Mouse (Mus musculus) mouse embryonic stem cell (cell line): ENCODE data around the gene Cyp4f16.

ENCODE experiments used
- in situ Hi-C, 2 experiments: fragments of 300-500 bp; cut with MboI; formaldehyde crosslinking; loops; 1 replicate in 1 of 2; 3 replicates in 1 of 2; pipeline ENCODE4 v1.14.3; 2019 to 2020; ENCODE audit warnings: low sequenced_read_pairs in 2 of 2, low pct_unique_long_range_greater_than_20kb in 1 of 2, mixed read lengths in 1 of 2; ENCODE audit not compliant: unreplicated experiment in 1 of 2

Cyp4f16 gene

DNA sequence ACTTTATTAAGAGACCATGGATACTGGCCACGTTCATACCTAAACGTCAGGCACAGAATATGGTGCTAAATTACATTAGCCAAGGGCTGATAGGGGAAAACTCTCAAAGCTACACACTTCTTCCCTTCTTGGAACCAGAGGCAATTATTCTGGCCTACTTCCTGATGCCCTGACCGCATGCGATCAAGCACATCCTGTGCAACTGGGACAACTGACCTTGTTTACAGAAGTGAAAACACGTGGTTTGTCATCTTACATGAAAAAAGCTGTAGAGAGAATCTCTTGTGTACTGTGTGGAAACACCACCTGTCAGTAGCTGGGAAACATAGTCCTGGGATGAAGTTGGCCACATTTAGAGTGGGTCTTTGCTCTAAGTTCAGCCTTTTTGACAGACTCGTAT is 2.3 kb upstream of the Cyp4f16 start:
- in situ Hi-C loops = loop anchor here in 1 of 2 experiments (25.0 kb wide), 1 partner anchor 428 kb away; the partner anchor contains the start of gene Zfp472

DNA sequence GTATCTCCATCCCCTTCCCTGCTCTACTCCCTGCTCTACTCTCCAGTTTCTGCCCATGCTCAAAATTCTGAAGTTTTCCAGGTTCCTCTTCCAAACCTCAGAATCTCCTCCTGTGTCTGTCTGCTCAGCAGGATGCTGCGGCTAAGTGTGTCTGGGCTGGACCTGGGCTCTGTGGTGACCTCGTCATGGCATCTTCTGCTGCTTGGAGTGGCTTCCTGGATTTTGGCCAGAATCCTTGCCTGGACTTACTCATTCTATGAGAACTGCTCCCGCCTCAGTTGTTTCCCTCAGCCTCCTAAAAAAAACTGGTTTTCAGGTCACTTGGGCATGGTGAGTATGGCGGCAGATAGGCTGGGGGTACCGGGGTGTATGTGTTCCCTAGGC is 501 bp downstream of the Cyp4f16 start:
- in situ Hi-C loops = loop anchor here in 1 of 2 experiments (25.0 kb wide), 1 partner anchor 425 kb away; the partner anchor contains the start of gene Zfp472

DNA sequence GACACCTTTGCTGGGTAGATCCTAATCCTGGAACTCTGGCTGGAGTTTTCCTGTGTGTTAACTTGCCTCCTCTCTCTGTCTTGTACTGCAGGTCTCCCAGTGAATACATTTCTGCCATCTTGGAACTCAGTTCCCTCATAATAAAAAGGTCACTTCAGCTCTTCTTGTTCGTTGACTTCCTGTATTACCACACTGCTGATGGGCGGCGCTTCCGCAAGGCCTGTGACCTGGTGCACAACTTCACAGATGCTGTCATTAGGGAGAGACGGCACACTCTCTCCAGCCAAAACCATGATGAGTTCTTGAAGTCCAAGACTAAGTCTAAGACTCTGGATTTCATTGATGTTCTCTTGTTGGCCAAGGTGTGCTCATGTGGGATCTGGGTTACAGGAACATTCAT is 8.4 kb downstream of the Cyp4f16 start:
- in situ Hi-C loops = loop anchor here in 1 of 2 experiments (25.0 kb wide), 1 partner anchor 418 kb away; the partner anchor contains the start of gene Zfp472

DNA sequence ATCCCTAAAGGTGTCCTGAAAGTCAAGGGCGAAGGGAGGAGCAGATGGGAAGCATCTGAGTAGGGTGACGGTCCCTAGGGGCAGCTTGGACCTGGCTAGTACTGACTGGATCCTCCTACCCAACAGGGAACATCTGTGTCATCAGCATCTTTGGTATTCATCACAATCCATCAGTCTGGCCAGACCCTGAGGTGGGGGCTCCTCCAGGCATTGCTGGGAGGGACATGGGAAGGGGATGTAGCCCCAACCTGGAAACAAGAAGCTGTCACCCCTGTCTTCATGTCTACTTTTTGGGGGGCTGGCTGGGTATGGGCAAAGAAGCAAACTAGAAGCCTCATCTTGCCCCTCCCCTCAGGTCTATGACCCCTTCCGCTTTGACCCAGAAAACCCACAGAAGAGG is 14.0 kb downstream of the Cyp4f16 start:
- in situ Hi-C loops = loop anchor here in 1 of 2 experiments (25.0 kb wide), 1 partner anchor 162 kb away; no protein-coding TSS in a partner anchor

DNA sequence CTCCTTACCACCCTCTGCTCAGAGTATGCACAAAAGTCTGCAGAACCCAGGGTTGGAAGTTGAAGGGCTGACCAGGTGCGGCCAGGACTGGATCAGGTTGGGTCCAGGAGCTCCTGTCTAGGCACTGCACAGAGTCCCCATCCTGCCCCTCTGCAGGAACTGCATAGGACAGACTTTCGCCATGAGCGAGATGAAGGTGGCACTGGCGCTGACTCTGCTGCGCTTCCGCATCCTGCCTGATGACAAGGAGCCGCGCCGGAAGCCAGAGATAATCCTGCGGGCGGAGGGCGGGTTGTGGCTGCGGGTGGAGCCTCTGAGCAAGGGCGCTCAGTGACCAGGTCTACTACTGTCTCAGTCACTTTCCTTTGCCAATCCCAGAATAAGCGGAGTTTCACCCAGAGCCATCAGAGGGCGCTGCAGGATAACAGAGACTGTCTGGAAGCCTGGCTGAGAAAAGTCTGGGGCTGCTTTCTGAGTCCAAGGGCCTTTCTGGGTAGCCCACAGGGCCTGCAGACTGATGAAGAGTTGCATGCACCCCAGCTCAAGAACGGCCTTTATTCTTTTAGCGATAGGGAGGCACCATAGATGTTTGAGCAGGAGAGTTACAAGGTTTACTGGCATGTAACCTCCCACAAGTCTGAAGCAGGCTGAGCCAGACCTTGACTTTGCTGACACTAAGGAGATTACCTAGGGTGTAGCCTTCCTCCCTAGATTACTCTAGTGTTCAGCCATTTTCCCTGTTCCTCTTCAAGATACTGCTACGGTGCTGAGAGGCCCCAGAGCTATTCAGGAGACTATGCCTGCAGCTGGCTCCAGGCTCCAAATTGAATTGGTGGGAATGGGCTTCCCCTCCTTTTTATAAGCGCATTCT is 14.8 kb downstream of the Cyp4f16 start:
- in situ Hi-C loops = loop anchor here in 1 of 2 experiments (25.0 kb wide), 1 partner anchor 161 kb away; no protein-coding TSS in a partner anchor

DNA sequence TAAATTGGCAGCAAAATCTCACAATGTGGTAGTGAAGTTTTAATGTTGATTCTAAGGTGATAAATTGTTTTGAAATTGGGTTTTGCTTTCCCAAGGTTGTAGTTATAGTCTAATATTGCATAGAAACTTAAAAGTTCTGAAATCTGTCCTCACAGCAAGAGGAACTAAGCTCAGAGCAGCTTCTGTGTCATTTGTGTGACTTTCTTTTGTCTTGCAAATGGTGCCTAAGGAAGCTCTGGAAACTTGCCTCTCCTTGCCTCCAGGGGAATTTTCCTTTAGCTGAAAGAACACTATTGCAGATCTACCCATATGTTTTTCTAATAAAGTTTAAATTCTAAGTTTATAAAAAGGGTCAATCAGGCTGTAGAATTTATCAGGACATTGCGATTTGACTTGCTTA is 16.7 kb downstream of the Cyp4f16 start:
- in situ Hi-C loops = loop anchor here in 1 of 2 experiments (25.0 kb wide), 1 partner anchor 159 kb away; no protein-coding TSS in a partner anchor

DNA sequence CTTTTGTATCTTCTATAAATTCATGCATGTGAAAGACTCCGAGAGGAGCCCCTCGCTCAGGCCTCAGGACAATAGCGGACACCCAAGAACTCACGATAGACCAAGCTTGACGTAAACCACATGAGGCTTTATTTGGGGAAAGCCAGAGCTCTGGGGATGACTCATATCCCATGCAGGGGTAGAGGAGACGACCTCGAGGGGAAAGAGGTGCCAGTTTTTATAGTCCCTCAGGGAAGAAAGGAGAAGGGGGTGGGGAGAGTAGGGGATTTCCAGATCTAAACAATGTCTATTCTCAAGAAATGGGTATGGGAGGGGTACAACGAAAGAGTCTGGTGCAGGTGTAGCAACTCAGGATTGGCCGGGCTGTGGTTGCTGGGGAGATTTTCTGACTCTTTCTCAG is 18.0 kb downstream of the Cyp4f16 start:
- in situ Hi-C loops = loop anchor here in 1 of 2 experiments (25.0 kb wide), 1 partner anchor 158 kb away; no protein-coding TSS in a partner anchor

DNA sequence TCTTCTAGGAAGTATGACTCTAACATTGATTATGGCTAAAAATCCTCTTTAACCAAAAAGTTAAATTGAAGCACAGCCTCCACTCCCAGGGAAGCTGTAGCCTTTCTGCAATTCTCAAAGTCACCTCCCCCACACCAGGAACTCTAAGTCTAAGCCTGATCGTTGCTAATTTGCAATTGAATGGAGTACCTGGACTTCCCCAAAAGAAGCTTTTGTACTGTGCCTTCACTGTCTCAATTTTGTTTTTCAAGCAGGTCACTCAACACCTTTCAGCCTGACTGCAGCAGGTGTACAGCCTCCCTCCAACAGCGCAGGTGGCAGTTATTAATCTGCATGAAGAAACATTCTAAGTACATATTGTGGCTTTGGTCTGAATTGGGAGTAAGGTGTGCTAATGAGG is 26.9 kb downstream of the Cyp4f16 start:
- in situ Hi-C loops = loop anchor here in 1 of 2 experiments (25.0 kb wide), 1 partner anchor 149 kb away; no protein-coding TSS in a partner anchor

DNA sequence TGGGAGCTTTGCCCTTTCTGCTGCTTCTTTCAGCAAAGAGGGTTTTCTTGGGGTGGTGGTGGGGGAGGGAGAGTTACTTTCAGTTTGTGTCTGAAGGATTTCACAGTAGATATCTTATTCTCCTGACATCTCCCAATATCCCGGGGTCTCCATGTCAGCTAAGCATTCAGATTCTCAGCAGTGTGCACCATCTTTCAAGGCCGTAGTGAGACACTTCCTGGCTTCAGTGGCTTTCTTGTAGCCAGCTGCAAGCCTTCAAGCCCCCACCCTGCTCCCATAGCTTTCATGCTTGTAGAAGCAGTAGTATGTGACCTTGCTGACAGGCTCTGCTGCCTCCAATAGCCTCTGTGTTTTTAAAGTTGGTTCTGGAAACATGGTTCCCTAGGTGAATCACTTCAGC is 36.9 kb downstream of the Cyp4f16 start:
- in situ Hi-C loops = loop anchor here in 1 of 2 experiments (25.0 kb wide), 1 partner anchor 139 kb away; no protein-coding TSS in a partner anchor

DNA sequence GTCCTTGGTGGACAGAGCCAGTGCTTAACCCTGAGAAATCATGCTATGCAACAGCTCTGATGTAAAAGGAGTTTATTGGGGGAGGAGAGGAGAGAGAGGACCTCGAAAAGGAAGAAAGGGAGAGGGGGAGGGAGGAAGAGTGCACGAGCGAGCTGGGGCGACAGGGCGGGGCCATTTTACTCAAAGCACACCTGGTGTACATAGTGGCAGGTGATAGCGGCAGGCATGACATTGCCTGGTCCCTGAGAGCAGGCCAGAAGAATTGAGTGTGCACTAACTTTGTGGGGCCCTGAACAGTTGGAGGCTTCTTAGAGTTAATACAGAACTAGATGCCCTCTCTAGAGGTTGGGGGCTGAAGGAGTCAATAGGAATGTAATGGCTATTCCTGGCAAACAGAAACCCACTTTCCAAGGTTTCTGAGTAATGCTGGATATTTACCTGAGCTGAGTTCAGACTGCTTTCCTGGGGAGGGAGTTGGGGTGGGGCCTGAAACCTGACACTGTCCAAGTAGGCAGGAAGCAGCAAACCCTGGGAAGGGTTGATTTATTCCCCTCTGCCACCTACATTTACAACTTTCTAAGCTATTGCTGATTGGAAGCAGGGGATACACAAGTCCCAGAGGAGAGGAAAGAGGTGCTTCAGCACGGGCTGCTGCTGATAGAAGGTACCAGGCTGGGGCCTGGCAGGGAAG is 41.3 kb downstream of the Cyp4f16 start:
- in situ Hi-C loops = no loop called here

DNA sequence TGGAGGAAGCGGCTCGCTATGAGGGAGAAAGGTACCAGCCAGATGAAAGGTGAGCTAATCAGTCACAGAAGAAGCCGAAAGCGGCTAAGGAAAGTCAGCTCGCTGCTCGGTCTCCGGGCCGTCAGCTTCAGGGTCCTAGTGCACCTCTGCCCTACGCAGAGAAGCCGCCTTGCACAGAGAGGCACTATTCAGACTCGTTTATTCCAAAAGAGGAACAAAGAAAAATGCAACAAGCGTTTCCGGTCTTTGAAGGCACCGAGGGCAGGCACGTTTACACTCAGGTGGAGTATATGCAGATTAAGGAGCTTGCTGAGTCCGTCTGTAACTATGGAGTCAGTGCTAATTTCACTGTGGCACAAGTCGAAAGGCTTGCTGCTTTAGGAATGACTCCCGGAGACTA is 60.1 kb downstream of the Cyp4f16 start:
- in situ Hi-C loops = no loop called here
